Mouse (Mus musculus): Measurements from ENCODE around the gene Magi1. TPM values are rescaled to one million over a fixed set of nuclear protein-coding genes. Genes with fewer than 3 reads are reported as not detected.

The Magi1 gene
- polyA plus RNA-seq (2021; fragmentation: Nextera tagmentation): 12.5 and 16.3 TPM in 2 replicates
- long read RNA-seq, experiment 1, partial matches to known transcripts: 14 of 76 reads
- long read RNA-seq, experiment 1, other reads (novel, unspliced or antisense): 62 of 76 reads
- long read RNA-seq, experiment 2, partial matches to known transcripts: 5 of 69 reads
- long read RNA-seq, experiment 2, other reads (novel, unspliced or antisense): 64 of 69 reads

DNA sequence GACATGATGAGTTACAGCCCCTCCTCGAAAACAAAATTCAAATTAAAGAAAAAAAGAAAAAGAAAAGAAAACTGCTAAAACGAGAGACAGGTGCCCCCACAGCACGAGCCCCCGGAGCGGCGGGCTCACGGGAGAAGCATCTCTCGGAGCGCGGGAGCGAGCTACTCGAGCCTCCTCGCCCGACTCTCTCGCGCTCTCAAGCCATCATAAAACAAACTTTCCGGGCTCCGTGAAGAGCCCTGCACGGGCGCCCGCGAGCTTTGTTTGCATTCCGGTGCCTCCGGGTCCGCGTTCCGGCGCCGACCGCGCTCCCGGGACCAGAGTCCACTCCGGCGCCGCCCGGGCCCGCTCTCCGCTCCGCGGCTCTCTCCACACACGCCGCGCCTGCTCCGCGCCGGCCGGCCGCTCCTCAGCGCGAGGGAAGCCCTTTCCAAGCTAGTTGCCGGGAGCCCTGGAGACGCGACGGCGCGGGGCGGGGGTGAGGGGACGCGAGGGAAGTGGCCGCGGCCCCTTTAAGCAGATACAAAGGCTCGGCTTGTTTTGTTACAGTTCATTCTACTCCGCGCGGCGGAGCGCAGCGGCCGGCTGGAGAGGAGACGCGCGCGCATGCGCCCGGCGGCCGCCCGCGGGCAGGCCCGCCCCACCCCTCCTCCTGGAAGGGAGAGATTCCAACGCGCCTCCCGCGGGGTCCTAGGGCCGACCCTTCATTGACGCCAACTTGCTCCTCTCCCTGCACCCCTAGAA lies at the start of gene Magi1:
Magi1 (minus strand) TSS at position 600 of the 744 bp plus-strand sequence.

Other genes with a start within 250 kb of the Magi1 start
- 7.3 and 8.8 TPM in 2 replicates for gene Slc25a26, start 216.4 kb upstream of the Magi1 start, polyA plus RNA-seq (2021; fragmentation: Nextera tagmentation)